Mouse (Mus musculus) neural tube, embryonic 14.5 days (tissue): ENCODE results near the gene Rpa1. TPM values are rescaled to one million over a fixed set of nuclear protein-coding genes. Genes with fewer than 3 reads are reported as not detected.

Experiments
- ATAC-seq: fragments of 200-750 bp; cut with Nextera tagmentation; 2 replicates; pipeline ENCODE4 v1.8.0; 2017; ENCODE audit warnings: low read depth, mild to moderate bottlenecking, moderate TSS enrichment, moderate library complexity
- H3K27ac ChIP-seq: fragments of 300-500 bp; sonication (generic); 2 replicates; pipeline ENCODE4 v1.5.1; 2014; ENCODE audit warnings: low read depth, mild to moderate bottlenecking, control low read depth, low read length, moderate library complexity, mixed read lengths
- H3K27me3 ChIP-seq: fragments of 300-500 bp; sonication (generic); 2 replicates; pipeline ENCODE4 v1.6.1; 2014; ENCODE audit warnings: low read length; ENCODE audit not compliant: control insufficient read depth, insufficient read depth
- H3K36me3 ChIP-seq: fragments of 300-500 bp; sonication (generic); 2 replicates; pipeline ENCODE4 v1.6.1; 2014; ENCODE audit warnings: low read length, mixed read lengths; ENCODE audit not compliant: control insufficient read depth, insufficient read depth
- H3K4me1 ChIP-seq: fragments of 300-500 bp; sonication (generic); 2 replicates; pipeline ENCODE4 v1.6.1; 2014; ENCODE audit warnings: low read length; ENCODE audit not compliant: control insufficient read depth, insufficient read depth
- H3K4me2 ChIP-seq: fragments of 300-500 bp; sonication (generic); 2 replicates; pipeline ENCODE4 v1.6.1; 2014; ENCODE audit warnings: mild to moderate bottlenecking, low read depth, low read length, control low read depth
- H3K4me3 ChIP-seq: fragments of 300-500 bp; sonication (generic); 2 replicates; pipeline ENCODE4 v1.5.1; 2014; ENCODE audit warnings: low read depth, low read length, control low read depth, mixed read lengths
- H3K9ac ChIP-seq: fragments of 300-500 bp; sonication (generic); replicated peaks from 2 replicates; pipeline ENCODE4 v1.6.1; 2014; ENCODE audit warnings: low read depth, mild to moderate bottlenecking, control low read depth, low read length, mixed read lengths
- H3K9me3 ChIP-seq: fragments of 300-500 bp; sonication (generic); 2 replicates; pipeline ENCODE4 v1.6.1; 2016; ENCODE audit warnings: low read length; ENCODE audit not compliant: control insufficient read depth
- WGBS: fragments of 180-500 bp; shearing (Covaris S2); extraction: QIAGEN DNeasy Blood & Tissue Kit; methylation state at CpG from one replicate; pipeline ENCODE4 v1.1.7; 2014; 5-methylcytosine and 5-hydroxymethylcytosine counted together
- polyA plus RNA-seq: library from polyadenylated mRNA; unstranded; fragments of >200 nt; fragmentation: Nextera tagmentation; extraction: Ambion mirVana; gene quantifications from 2 replicates; pipeline ENCODE4 v1.2.1, GENCODE M21; 2014

Gene Rpa1
- polyA plus RNA-seq, 1 experiment from 2014 or later: 41.4 TPM

- peak overlapping the region; percentile 78 for H3K4me2 ChIP-seq
- H3K4me3 ChIP-seq: peak overlapping the region; percentile 74
- no peak for ATAC-seq
- no peaks in the 10 kb centered on the region for H3K36me3 ChIP-seq
- no peaks in the 10 kb centered on the region for H3K9me3 ChIP-seq
- H3K27me3 ChIP-seq: no peaks in the 10 kb centered on the region
- 1% methylated on average over 10 of the region's 10 CpGs for WGBS
- peak overlapping the region; percentile 75 for H3K9ac ChIP-seq
- 0 out of 2 replicates have a peak overlapping the region, but pooled peaks have one; percentile 40 for H3K27ac ChIP-seq
- peaks cover 7% of the 10 kb centered on the region for H3K4me1 ChIP-seq
Observed at GRCm38 (mm10) chr11:75347596-75347995, 528 bp downstream of the Rpa1 start.

- WGBS: 51% methylated on average over 10 of the region's 10 CpGs
Observed at GRCm38 (mm10) chr11:75347188-75347585, 937 bp downstream of the Rpa1 start.

GRCm38 (mm10) chr11:75346556-75347187 lies 1.5 kb downstream of the Rpa1 start:
- no peak for ATAC-seq
- H3K36me3 ChIP-seq: no peaks in the 10 kb centered on the region
- H3K9ac ChIP-seq: no peak overlapping the region
- no peak overlapping the region for H3K4me3 ChIP-seq
- no peaks in the 10 kb centered on the region for H3K27me3 ChIP-seq
- peak overlapping the region; percentile 15; the same call in 1 of the 2 replicates for H3K4me2 ChIP-seq
- no peak overlapping the region for H3K27ac ChIP-seq
- peaks cover 7% of the 10 kb centered on the region for H3K4me1 ChIP-seq
- WGBS: 56% methylated on average over 3 of the region's 4 CpGs
- no peaks in the 10 kb centered on the region for H3K9me3 ChIP-seq

More at GRCm38 (mm10) chr11:75347188-75347585, 937 bp downstream of the Rpa1 start:
- peaks cover 7% of the 10 kb centered on the region for H3K4me1 ChIP-seq
- H3K27ac ChIP-seq: no peak overlapping the region
- peak overlapping the region; percentile 74 for H3K4me3 ChIP-seq
- no peak for ATAC-seq
- H3K36me3 ChIP-seq: no peaks in the 10 kb centered on the region
- H3K27me3 ChIP-seq: no peaks in the 10 kb centered on the region
- H3K4me2 ChIP-seq: peak overlapping the region; percentile 78
- no peak overlapping the region for H3K9ac ChIP-seq
- no peaks in the 10 kb centered on the region for H3K9me3 ChIP-seq

- ATAC-seq: no peak
- WGBS: 93% methylated on average over 5 of the region's 5 CpGs
- H3K4me3 ChIP-seq: no peak overlapping the region
- no peak overlapping the region for H3K4me2 ChIP-seq
- H3K27ac ChIP-seq: no peak overlapping the region
- H3K9me3 ChIP-seq: no peaks in the 10 kb centered on the region
- peaks cover 7% of the 10 kb centered on the region for H3K4me1 ChIP-seq
- no peak overlapping the region for H3K9ac ChIP-seq
- H3K27me3 ChIP-seq: no peaks in the 10 kb centered on the region
- H3K36me3 ChIP-seq: no peaks in the 10 kb centered on the region
Observed at GRCm38 (mm10) chr11:75344716-75345115, 3.4 kb downstream of the Rpa1 start.

GRCm38 (mm10) chr11:75344163-75344562 lies 4.0 kb downstream of the Rpa1 start:
- H3K27me3 ChIP-seq: no peaks in the 10 kb centered on the region
- H3K9me3 ChIP-seq: no peaks in the 10 kb centered on the region
- no peak overlapping the region for H3K27ac ChIP-seq
- WGBS: 80% methylated on average over 2 of the region's 2 CpGs
- H3K4me2 ChIP-seq: no peak overlapping the region
- ATAC-seq: no peak
- H3K4me1 ChIP-seq: peaks cover 7% of the 10 kb centered on the region
- H3K9ac ChIP-seq: no peak overlapping the region
- no peaks in the 10 kb centered on the region for H3K36me3 ChIP-seq
- H3K4me3 ChIP-seq: no peak overlapping the region

GRCm38 (mm10) chr11:75343096-75343495 lies 5.0 kb downstream of the Rpa1 start:
- Histone ChIP-seq H3K36me3 (no peaks in the 10 kb centered on the region), H3K4me3 (no peak overlapping the region), H3K27ac (no peak overlapping the region), H3K9me3 (no peaks in the 10 kb centered on the region), H3K4me1 (peaks cover 7% of the 10 kb centered on the region), H3K9ac (no peak overlapping the region), H3K27me3 (no peaks in the 10 kb centered on the region), H3K4me2 (no peak overlapping the region)
- 94% methylated on average over 2 of the region's 2 CpGs for WGBS
- no peak for ATAC-seq

- Histone ChIP-seq H3K27me3 (no peaks in the 10 kb centered on the region), H3K4me1 (no peaks in the 10 kb centered on the region), H3K27ac (no peak overlapping the region; the same call in 1 of the 2 replicates), H3K9ac (no peak overlapping the region), H3K9me3 (no peaks in the 10 kb centered on the region), H3K4me3 (no peak overlapping the region), H3K4me2 (no peak overlapping the region), H3K36me3 (no peaks in the 10 kb centered on the region)
- WGBS: 58% methylated on average over 12 of the region's 12 CpGs
- ATAC-seq: no peak
Observed at GRCm38 (mm10) chr11:75340698-75341345, 7.3 kb downstream of the Rpa1 start.

GRCm38 (mm10) chr11:75340076-75340475 lies 8.0 kb downstream of the Rpa1 start:
- 87% methylated on average over 14 of the region's 14 CpGs for WGBS
- Histone ChIP-seq H3K27ac (no peak overlapping the region), H3K4me2 (no peak overlapping the region), H3K9ac (no peak overlapping the region), H3K4me1 (no peaks in the 10 kb centered on the region), H3K9me3 (no peaks in the 10 kb centered on the region), H3K36me3 (no peaks in the 10 kb centered on the region), H3K27me3 (no peaks in the 10 kb centered on the region), H3K4me3 (no peak overlapping the region)
- no peak for ATAC-seq

- H3K4me2 ChIP-seq: no peak overlapping the region
- no peak for ATAC-seq
- H3K9me3 ChIP-seq: no peaks in the 10 kb centered on the region
- H3K4me1 ChIP-seq: no peaks in the 10 kb centered on the region
- no peaks in the 10 kb centered on the region for H3K27me3 ChIP-seq
- WGBS: 90% methylated on average over 7 of the region's 7 CpGs
- no peak overlapping the region for H3K4me3 ChIP-seq
- H3K9ac ChIP-seq: no peak overlapping the region
- H3K27ac ChIP-seq: no peak overlapping the region
- no peaks in the 10 kb centered on the region for H3K36me3 ChIP-seq
Observed at GRCm38 (mm10) chr11:75337246-75337645, 10.9 kb downstream of the Rpa1 start.
